Mouse (Mus musculus): Measurements from ENCODE around the gene Atxn7l2.

GRCm38 (mm10) chr3:108167499-108167898 lies 43.2 kb downstream of the Atxn7l2 start:
- TF ChIP-seq POLR2A (IDR thresholded peaks at IDR 0.05; ENCODE audit: borderline replicate concordance, extremely low read depth, low read depth, low read length) (no peak), CTCF (IDR thresholded peaks at IDR 0.05; ENCODE audit: insufficient read depth, low read length) (no peak)
